Mouse (Mus musculus) heart, embryonic 11.5 days (tissue): ENCODE measurements around the gene Phf5a. TPM values are rescaled to one million over a fixed set of nuclear protein-coding genes. Genes with fewer than 3 reads are reported as not detected.

Experiments
- ATAC-seq: fragments of 200-750 bp; cut with Nextera tagmentation; replicated peaks from 2 replicates; pipeline ENCODE4 v1.8.0; 2017; ENCODE audit warnings: moderate library complexity; ENCODE audit not compliant: insufficient number of reproducible peaks, low FRiP score, low TSS enrichment
- H3K27ac ChIP-seq: fragments of 300-500 bp; sonication (generic); 2 replicates; pipeline ENCODE4 v1.5.1; 2014; ENCODE audit warnings: mild to moderate bottlenecking, low read depth, low read length
- H3K27me3 ChIP-seq: fragments of 300-500 bp; sonication (generic); 2 replicates; pipeline ENCODE4 v1.6.1; 2014; ENCODE audit warnings: mild to moderate bottlenecking, low read length, mixed read lengths; ENCODE audit not compliant: control insufficient read depth, insufficient read depth
- H3K36me3 ChIP-seq: fragments of 300-500 bp; sonication (generic); 2 replicates; pipeline ENCODE4 v1.6.1; 2014; ENCODE audit warnings: mild to moderate bottlenecking, low read length, moderate library complexity, mixed read lengths; ENCODE audit not compliant: control insufficient read depth, insufficient read depth
- H3K4me1 ChIP-seq: fragments of 300-500 bp; sonication (generic); 2 replicates; pipeline ENCODE4 v1.6.1; 2014; ENCODE audit warnings: low read length; ENCODE audit not compliant: control insufficient read depth, insufficient read depth
- H3K4me2 ChIP-seq: fragments of 300-500 bp; sonication (generic); 2 replicates; pipeline ENCODE4 v1.6.1; 2014; ENCODE audit warnings: mild to moderate bottlenecking, moderate library complexity
- H3K4me3 ChIP-seq: fragments of 300-500 bp; sonication (generic); 2 replicates; pipeline ENCODE4 v1.5.1; 2014; ENCODE audit warnings: low read depth, low read length
- H3K9ac ChIP-seq: fragments of 300-500 bp; sonication (generic); 2 replicates; pipeline ENCODE4 v1.6.1; 2014; ENCODE audit warnings: mild to moderate bottlenecking, low read depth, low read length, moderate library complexity
- H3K9me3 ChIP-seq: fragments of 300-500 bp; sonication (generic); replicated peaks from 2 replicates; pipeline ENCODE4 v1.6.1; 2016; ENCODE audit warnings: low read length; ENCODE audit not compliant: control insufficient read depth
- WGBS: fragments of 180-500 bp; shearing (Covaris S2); extraction: QIAGEN DNeasy Blood & Tissue Kit; methylation state at CpG from one replicate; pipeline ENCODE4 v1.1.7; 2014; ENCODE audit not compliant: insufficient replicate concordance; 5-methylcytosine and 5-hydroxymethylcytosine counted together
- polyA plus RNA-seq: library from polyadenylated mRNA; unstranded; fragments of >200 nt; fragmentation: Nextera tagmentation; extraction: Ambion mirVana; gene quantifications from 2 replicates; pipeline ENCODE4 v1.2.1, GENCODE M21; 2014

Phf5a gene
- polyA plus RNA-seq, 1 experiment from 2014 or later: 131 TPM

GRCm38 (mm10) chr15:81848301-81848700 lies 23.4 kb downstream of the Phf5a start:
- Histone ChIP-seq H3K27ac (no peak overlapping the region), H3K36me3 (peaks cover 20% of the 10 kb centered on the region), H3K9ac (no peak overlapping the region), H3K4me3 (no peak overlapping the region), H3K9me3 (no peaks in the 10 kb centered on the region), H3K4me1 (peaks cover 10% of the 10 kb centered on the region), H3K27me3 (no peaks in the 10 kb centered on the region), H3K4me2 (no peak overlapping the region)
- WGBS: 37% methylated on average over 7 of the region's 7 CpGs
- no peak for ATAC-seq

GRCm38 (mm10) chr15:81847861-81848260 lies 23.9 kb downstream of the Phf5a start:
- Histone ChIP-seq H3K9ac (no peak overlapping the region), H3K36me3 (peaks cover 20% of the 10 kb centered on the region)
- 85% methylated on average over 5 of the region's 5 CpGs for WGBS

GRCm38 (mm10) chr15:81847161-81847560 lies 24.6 kb downstream of the Phf5a start:
- no peaks in the 10 kb centered on the region for H3K27me3 ChIP-seq
- H3K4me3 ChIP-seq: no peak overlapping the region
- 81% methylated on average over 4 of the region's 4 CpGs for WGBS
- peaks cover 20% of the 10 kb centered on the region for H3K36me3 ChIP-seq
- H3K9me3 ChIP-seq: no peaks in the 10 kb centered on the region
- H3K27ac ChIP-seq: no peak overlapping the region
- no peak for ATAC-seq
- no peak overlapping the region for H3K9ac ChIP-seq
- peaks cover 7% of the 10 kb centered on the region for H3K4me1 ChIP-seq
- H3K4me2 ChIP-seq: no peak overlapping the region

More at GRCm38 (mm10) chr15:81847861-81848260, 23.9 kb downstream of the Phf5a start:
- ATAC-seq: no peak
- H3K27me3 ChIP-seq: no peaks in the 10 kb centered on the region
- peaks cover 10% of the 10 kb centered on the region for H3K4me1 ChIP-seq
- H3K4me2 ChIP-seq: no peak overlapping the region; the same call in 1 of the 2 replicates
- H3K27ac ChIP-seq: no peak overlapping the region
- H3K4me3 ChIP-seq: no peak overlapping the region
- H3K9me3 ChIP-seq: no peaks in the 10 kb centered on the region

- Histone ChIP-seq H3K9me3 (no peaks in the 10 kb centered on the region), H3K36me3 (peaks cover 19% of the 10 kb centered on the region), H3K9ac (no peak overlapping the region), H3K27me3 (no peaks in the 10 kb centered on the region), H3K27ac (no peak overlapping the region), H3K4me2 (no peak overlapping the region), H3K4me3 (no peak overlapping the region), H3K4me1 (peaks cover 7% of the 10 kb centered on the region)
- no peak; the same call in 1 of the 2 replicates for ATAC-seq
- 81% methylated on average over 9 of the region's 9 CpGs for WGBS
Measured at GRCm38 (mm10) chr15:81846755-81847154, 25.0 kb downstream of the Phf5a start.

- WGBS: 18% methylated on average over 4 of the region's 4 CpGs
- Histone ChIP-seq H3K9me3 (no peaks in the 10 kb centered on the region), H3K9ac (0 out of 2 replicates have a peak overlapping the region, but pooled peaks have one; percentile 12), H3K27ac (no peak overlapping the region), H3K4me3 (no peak overlapping the region), H3K4me1 (peaks cover 7% of the 10 kb centered on the region), H3K36me3 (peaks cover 9% of the 10 kb centered on the region), H3K27me3 (no peaks in the 10 kb centered on the region), H3K4me2 (no peak overlapping the region)
- no peak for ATAC-seq
Measured at GRCm38 (mm10) chr15:81845724-81846123, 26.0 kb downstream of the Phf5a start.

- 72% methylated on average over 5 of the region's 5 CpGs for WGBS
Measured at GRCm38 (mm10) chr15:81845033-81845625, 26.6 kb downstream of the Phf5a start.

GRCm38 (mm10) chr15:81842275-81842674 lies 29.4 kb downstream of the Phf5a start:
- H3K9ac ChIP-seq: no peak overlapping the region
- no peaks in the 10 kb centered on the region for H3K27me3 ChIP-seq
- no peak overlapping the region for H3K4me2 ChIP-seq

More at GRCm38 (mm10) chr15:81845033-81845625, 26.6 kb downstream of the Phf5a start:
- Histone ChIP-seq H3K36me3 (peaks cover 5% of the 10 kb centered on the region), H3K4me3 (no peak overlapping the region), H3K4me1 (peaks cover 7% of the 10 kb centered on the region), H3K27ac (no peak overlapping the region), H3K4me2 (no peak overlapping the region), H3K27me3 (no peaks in the 10 kb centered on the region), H3K9me3 (no peaks in the 10 kb centered on the region), H3K9ac (no peak overlapping the region)
- ATAC-seq: no peak

GRCm38 (mm10) chr15:81840306-81840705 lies 31.4 kb downstream of the Phf5a start:
- H3K9ac ChIP-seq: no peak overlapping the region
- no peaks in the 10 kb centered on the region for H3K9me3 ChIP-seq
- 90% methylated on average over 7 of the region's 7 CpGs for WGBS
- H3K36me3 ChIP-seq: no peaks in the 10 kb centered on the region
- ATAC-seq: no peak
- H3K4me3 ChIP-seq: no peak overlapping the region
- H3K4me1 ChIP-seq: peaks cover 7% of the 10 kb centered on the region; the same call in 1 of the 2 replicates
- H3K4me2 ChIP-seq: no peak overlapping the region
- no peaks in the 10 kb centered on the region for H3K27me3 ChIP-seq
- no peak overlapping the region for H3K27ac ChIP-seq

More at GRCm38 (mm10) chr15:81842275-81842674, 29.4 kb downstream of the Phf5a start:
- no peaks in the 10 kb centered on the region for H3K9me3 ChIP-seq
- no peak overlapping the region for H3K27ac ChIP-seq
- no peak for ATAC-seq
- H3K4me1 ChIP-seq: peaks cover 7% of the 10 kb centered on the region
- H3K36me3 ChIP-seq: no peaks in the 10 kb centered on the region; the same call in 1 of the 2 replicates
- WGBS: 84% methylated on average over 7 of the region's 7 CpGs
- no peak overlapping the region for H3K4me3 ChIP-seq

GRCm38 (mm10) chr15:81839634-81840033 lies 32.1 kb downstream of the Phf5a start:
- no peaks in the 10 kb centered on the region for H3K9me3 ChIP-seq
- H3K36me3 ChIP-seq: no peaks in the 10 kb centered on the region
- no peak overlapping the region for H3K4me3 ChIP-seq
- H3K27me3 ChIP-seq: no peaks in the 10 kb centered on the region
- no peak overlapping the region for H3K27ac ChIP-seq
- peaks cover 7% of the 10 kb centered on the region; the same call in 1 of the 2 replicates for H3K4me1 ChIP-seq
- H3K9ac ChIP-seq: no peak overlapping the region
- H3K4me2 ChIP-seq: no peak overlapping the region
- WGBS: 67% methylated on average over 5 of the region's 5 CpGs
- ATAC-seq: no peak
